ENCODE assay signal across 11 mouse cellular contexts in the genomic region with DNA sequence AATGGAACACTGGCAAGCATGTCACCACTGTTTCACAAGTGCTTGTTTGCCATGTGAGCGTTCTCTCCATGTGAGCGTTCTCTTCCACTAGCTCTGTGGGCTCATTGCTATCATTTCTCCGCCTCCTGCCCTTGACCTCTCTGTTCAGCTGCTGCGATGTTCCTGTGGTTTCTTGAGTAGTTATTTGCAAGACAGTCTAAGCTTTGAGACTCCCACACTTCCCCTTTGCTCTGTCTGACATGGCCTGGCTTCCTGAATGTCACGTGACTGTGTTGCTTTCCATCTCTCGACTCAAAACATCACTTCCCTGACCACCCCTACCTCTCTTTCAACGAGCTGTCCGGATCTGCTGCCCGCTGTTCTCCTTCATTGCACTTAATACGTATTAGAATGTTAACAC. TPM values are rescaled to one million over a fixed set of nuclear protein-coding genes. Genes with fewer than 3 reads are reported as not detected.
A peak's percentile ranks its signal among the peaks of the same experiment; 100 is the strongest.
DNase-seq lines count a peak whose midpoint lies in the region; ATAC-seq and TF ChIP-seq lines count a peak whose summit lies in the region.
"Had no signal": no experiment of that assay in that cellular context is flagged by ENCODE, and none has a peak within 500 bp of the region (broad histone marks: within the 10 kb centered on the region; RNA-seq: fewer than 3 reads in every experiment).

No protein-coding gene starts in this region.

- peak overlapping the region; percentile 50 for H3K27ac ChIP-seq in thymus, adult 2 months (ENCODE audit: control insufficient read depth, insufficient read depth, low read length)
- H3K27ac ChIP-seq: hindbrain, embryonic 15.5 days; limb, embryonic 12.5 days had no signal

- no peaks in the 10 kb centered on the region for H3K27me3 ChIP-seq in thymus, adult 2 months (ENCODE audit: control insufficient read depth, insufficient read depth, low read length)
- H3K27me3 ChIP-seq: hindbrain, embryonic 15.5 days; limb, embryonic 12.5 days had no signal

- H3K36me3 ChIP-seq in thymus, adult 2 months (ENCODE audit: control insufficient read depth, insufficient read depth, low read length): no peaks in the 10 kb centered on the region
- H3K36me3 ChIP-seq: hindbrain, embryonic 15.5 days; limb, embryonic 12.5 days had no signal

- 0 out of 2 replicates have a peak, but pooled peaks have one; percentile 26 for ATAC-seq in megakaryocyte-erythroid progenitor cell, adult 5-6 weeks (replicated peaks; ENCODE audit: low FRiP score, low TSS enrichment, poor library complexity, severe bottlenecking)

- no peak for TF ChIP-seq POLR2A in thymus, adult 2 months (IDR thresholded peaks at IDR 0.05; ENCODE audit: control insufficient read depth, extremely low read depth, insufficient read depth, low read length, poor library complexity)

- H3K4me3 ChIP-seq in thymus, adult 2 months (ENCODE audit: control insufficient read depth, insufficient read depth, low read length): no peak overlapping the region
- H3K4me3 ChIP-seq: hindbrain, embryonic 15.5 days; limb, embryonic 12.5 days had no signal

- 12% methylated on average over 10 of the region's 10 CpGs for WGBS in thymus, adult 2 months

- TF ChIP-seq CTCF in thymus, adult 2 months (IDR thresholded peaks at IDR 0.05; ENCODE audit: borderline replicate concordance, control insufficient read depth, extremely low read depth, insufficient read depth, low read length, poor library complexity): no peak

- peaks cover 15% of the 10 kb centered on the region for H3K4me1 ChIP-seq in thymus, adult 2 months (replicated peaks; ENCODE audit: control insufficient read depth, insufficient read depth, low read length)
- H3K4me1 ChIP-seq: hindbrain, embryonic 15.5 days; limb, embryonic 12.5 days had no signal

- DNase-seq in thymus, adult 2 months: peak; percentile 24
- DNase-seq in thymus, postnatal 10 days (ENCODE audit: low spot score in 2 of 2): no peak
- DNase-seq in brain, adult 2 months (ENCODE audit: low read depth, low spot score): peak; percentile 41
- peak; percentile 24 for DNase-seq in thymus, postnatal 25 days
- no peak for DNase-seq in right cerebral cortex, postnatal 4 days
- no peak for DNase-seq in urinary bladder, postnatal 25 days (ENCODE audit: low spot score)
- DNase-seq in cerebellum, adult 8-10 months: no peak
- DNase-seq: embryo, embryonic 11 days had no signal

RNA-seq across cellular contexts. Expression of gene Retreg1, which starts 14.5 kb away (rescaled TPM):
- polyA plus RNA-seq in thymus, adult 2 months (2012; rRNA removed): 6.7 and 8.3 TPM in 2 replicates
- 9.7 and 12.3 TPM in 2 replicates for total RNA-seq in megakaryocyte-erythroid progenitor cell, adult 5-6 weeks (2014; fragmentation: Nextera tagmentation)
- total RNA-seq in megakaryocyte-erythroid progenitor cell, adult 5-6 weeks (2017): 20.6 and 58.2 TPM in 2 replicates

Comparison
In these comparisons a context has a peak if more than half of its experiments do, and no peak if none do; other contexts are left out.
1. DNase-seq: peak in thymus, adult 2 months (single experiment), brain, adult 2 months (single experiment) and thymus, postnatal 25 days (single experiment); none in thymus, postnatal 10 days (0 of 2), right cerebral cortex, postnatal 4 days (single experiment), urinary bladder, postnatal 25 days (single experiment) and cerebellum, adult 8-10 months (single experiment).